Mouse (Mus musculus): Measurements from ENCODE around the gene Mvp.
A peak's percentile ranks its signal among the peaks of the same experiment; 100 is the strongest.

Mvp gene

GRCm38 (mm10) chr7:126988816-126989215, 25.6 kb downstream of the Mvp start:
- DNase-seq (ENCODE audit: low spot score): no peak

GRCm38 (mm10) chr7:126986319-126986718, 28.1 kb downstream of the Mvp start:
- peak; percentile 32 for DNase-seq (ENCODE audit: low spot score)

GRCm38 (mm10) chr7:126984667-126985444, 29.6 kb downstream of the Mvp start:
- no peak for DNase-seq (ENCODE audit: low spot score)

- no peak for DNase-seq (ENCODE audit: low spot score)
Measured at GRCm38 (mm10) chr7:126983113-126983512, 31.3 kb downstream of the Mvp start.

GRCm38 (mm10) chr7:126982054-126982453, 32.4 kb downstream of the Mvp start:
- DNase-seq (ENCODE audit: low spot score): no peak

GRCm38 (mm10) chr7:126981601-126982000, 32.8 kb downstream of the Mvp start:
- DNase-seq (ENCODE audit: low spot score): no peak

GRCm38 (mm10) chr7:126978841-126979240, 35.6 kb downstream of the Mvp start:
- DNase-seq (ENCODE audit: low spot score): no peak

- DNase-seq (ENCODE audit: low spot score): no peak
Measured at GRCm38 (mm10) chr7:126976878-126977459, 37.5 kb downstream of the Mvp start.

- DNase-seq (ENCODE audit: low spot score): peak; percentile 96
Measured at GRCm38 (mm10) chr7:126975950-126976866, 38.2 kb downstream of the Mvp start, which contains the start of gene Cdiptos. Gene Cdiptos (minus strand): TSS chr7:126976098.

GRCm38 (mm10) chr7:126975893-126975949, 38.7 kb downstream of the Mvp start, which contains the start of gene Cdipt:
Gene Cdipt (plus strand): TSS chr7:126975914.
- DNase-seq (ENCODE audit: low spot score): no peak

GRCm38 (mm10) chr7:126975493-126975892, 38.9 kb downstream of the Mvp start:
- DNase-seq (ENCODE audit: low spot score): peak; percentile 23

GRCm38 (mm10) chr7:126967361-126967760, 47.1 kb downstream of the Mvp start:
- DNase-seq (ENCODE audit: low spot score): no peak

- DNase-seq (ENCODE audit: low spot score): no peak
Measured at GRCm38 (mm10) chr7:126965568-126965967, 48.9 kb downstream of the Mvp start.

- peak; percentile 43 for DNase-seq (ENCODE audit: low spot score)
Measured at GRCm38 (mm10) chr7:126963548-126964286, 50.7 kb downstream of the Mvp start.

GRCm38 (mm10) chr7:126961965-126962364, 52.5 kb downstream of the Mvp start:
- no peak for DNase-seq (ENCODE audit: low spot score)

GRCm38 (mm10) chr7:126961095-126961494, 53.3 kb downstream of the Mvp start:
- no peak for DNase-seq (ENCODE audit: low spot score)

- DNase-seq (ENCODE audit: low spot score): no peak
Measured at GRCm38 (mm10) chr7:126959780-126960179, 54.6 kb downstream of the Mvp start.

- no peak for DNase-seq (ENCODE audit: low spot score)
Measured at GRCm38 (mm10) chr7:126955125-126955524, 59.3 kb downstream of the Mvp start.

- no peak for DNase-seq (ENCODE audit: low spot score)
Measured at GRCm38 (mm10) chr7:126952646-126953045, 61.8 kb downstream of the Mvp start.

- no peak for DNase-seq (ENCODE audit: low spot score)
Measured at GRCm38 (mm10) chr7:126951741-126952140, 62.7 kb downstream of the Mvp start.

GRCm38 (mm10) chr7:126950647-126951615, 63.5 kb downstream of the Mvp start:
- no peak for DNase-seq (ENCODE audit: low spot score)

Data from lung, postnatal 25 days (tissue).